Mouse (Mus musculus): ENCODE measurements at regions not wholly inside any gene's neighbourhood (a gene's known extent, or its start where the extent isn't known, plus 50 kb on each side); places are given as distances from the start of the nearest gene placed in this dataset.

DNA sequence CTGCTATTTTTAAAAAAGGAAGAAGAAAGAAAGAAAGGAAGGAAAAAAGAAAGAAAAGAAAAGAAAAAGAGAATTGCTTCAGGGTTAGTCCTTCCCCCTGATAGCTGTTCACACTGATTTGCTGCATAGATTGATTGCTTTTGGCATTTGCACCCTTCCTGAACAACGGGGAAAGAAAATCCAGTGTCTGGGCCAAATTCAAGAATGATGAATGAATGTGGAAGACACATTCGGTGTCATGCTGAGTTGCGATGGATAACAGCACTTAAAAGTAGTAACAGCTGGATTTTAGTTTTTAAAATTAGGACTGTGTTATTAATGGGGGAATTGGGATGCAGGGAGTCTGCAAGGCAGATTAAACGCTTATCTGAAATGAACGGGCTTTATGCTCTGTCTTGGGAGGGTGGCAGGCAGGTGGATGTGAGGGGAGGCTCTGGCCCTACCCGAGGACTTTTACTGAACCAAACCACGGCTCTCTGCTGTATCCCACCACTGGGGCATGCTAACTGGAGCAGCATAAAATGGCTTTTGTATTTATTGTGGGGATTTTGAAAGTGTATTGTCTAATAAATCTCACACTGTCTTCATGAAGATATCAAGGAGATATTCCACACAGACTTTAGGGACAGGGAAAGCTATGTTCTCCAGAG, 114.4 kb downstream of the Lca5 start:
- CTCF ChIA-PET = interaction anchor here (0.6 to 0.7 kb wide), 3 partner anchors 44 to 263 kb away, joined by 3 to 10 read pairs (median 3); no protein-coding TSS in a partner anchor

DNA sequence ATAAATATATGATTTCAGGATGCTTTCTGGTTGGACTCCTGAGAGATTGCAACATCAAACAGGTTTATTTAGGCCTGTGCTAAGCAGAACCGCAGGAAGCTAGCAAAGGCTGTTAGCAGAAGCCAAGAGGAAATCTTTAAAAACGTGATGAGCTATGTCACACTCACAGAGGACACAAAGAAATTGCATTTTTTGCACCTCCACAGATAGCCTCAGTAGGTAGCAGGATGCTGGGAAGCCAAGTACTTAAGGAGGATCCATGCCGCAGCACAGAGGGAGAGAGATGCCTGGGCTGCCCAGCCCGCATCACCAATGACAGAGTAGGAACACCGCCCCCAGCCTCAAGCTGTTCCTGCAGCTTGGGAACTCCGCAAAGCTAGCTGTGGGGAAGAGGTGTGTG, 115.0 kb downstream of the Lca5 start:
- CTCF ChIA-PET = no interaction called here

DNA sequence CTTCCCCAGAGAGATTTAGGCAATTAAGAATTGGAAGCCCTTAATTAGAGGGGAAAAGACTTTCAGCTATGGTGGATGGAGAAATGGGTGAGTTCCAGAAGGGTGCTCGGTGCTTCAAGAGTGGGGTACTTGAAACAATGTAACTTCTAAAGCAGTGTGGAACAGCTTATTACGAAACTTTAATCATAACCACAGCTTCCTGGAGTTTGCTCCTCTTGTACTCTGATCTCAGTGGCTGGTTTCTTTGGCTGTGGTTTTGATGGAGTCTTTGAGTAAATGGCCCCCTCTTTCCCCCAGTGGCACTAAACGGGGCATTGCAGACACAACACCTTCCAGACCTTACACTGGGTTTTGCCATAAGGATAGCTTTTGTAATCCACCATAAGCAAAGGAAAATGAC, 116.6 kb downstream of the Lca5 start:
- CTCF ChIA-PET = no interaction called here

DNA sequence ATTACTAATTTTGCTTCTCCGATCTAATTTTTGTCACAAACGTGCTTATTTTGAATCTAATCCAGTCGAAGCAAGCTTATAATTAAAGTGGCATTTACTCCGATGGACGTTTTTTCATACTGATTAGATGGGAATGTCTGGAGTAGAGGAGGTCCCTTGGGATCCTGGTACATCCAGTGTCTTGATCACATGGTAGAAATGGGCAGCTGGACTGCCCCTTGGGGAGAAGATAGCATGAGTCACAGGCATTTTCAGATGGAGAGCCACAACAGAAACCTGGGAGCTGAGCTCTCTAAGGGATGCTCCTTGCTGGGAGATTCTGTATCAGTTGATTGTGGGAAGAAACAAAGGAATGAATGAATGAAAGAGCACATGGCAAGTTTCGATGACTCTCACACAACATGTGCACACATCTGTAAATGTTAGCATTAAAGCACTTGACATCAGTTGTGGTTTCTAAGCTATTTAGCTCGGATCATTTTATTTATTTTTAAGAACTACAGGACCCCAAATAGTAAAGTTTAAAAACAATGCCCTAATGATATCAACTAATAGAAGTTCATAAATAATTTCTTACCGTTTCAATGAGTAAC, 117.8 kb downstream of the Lca5 start:
- CTCF ChIA-PET = no interaction called here

DNA sequence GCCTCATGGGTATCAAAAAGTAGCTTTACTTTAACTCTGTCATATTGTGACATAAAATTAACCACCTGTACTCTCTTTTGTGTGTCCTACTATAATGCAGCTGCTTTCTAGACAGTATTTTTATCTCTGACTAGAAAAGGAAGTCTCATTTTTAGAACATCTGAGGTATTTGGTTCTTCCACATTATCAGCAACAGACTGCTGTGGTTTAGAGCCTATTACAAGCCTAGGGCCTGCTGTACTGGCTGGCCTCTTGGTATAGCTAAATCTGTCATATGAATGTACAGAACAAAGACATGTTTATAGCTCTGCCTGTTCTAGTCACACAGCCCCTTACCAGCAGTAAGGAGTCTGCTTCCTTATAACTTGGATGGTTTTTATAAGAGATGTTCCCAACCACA, 119.1 kb downstream of the Lca5 start:
- CTCF ChIA-PET = no interaction called here

DNA sequence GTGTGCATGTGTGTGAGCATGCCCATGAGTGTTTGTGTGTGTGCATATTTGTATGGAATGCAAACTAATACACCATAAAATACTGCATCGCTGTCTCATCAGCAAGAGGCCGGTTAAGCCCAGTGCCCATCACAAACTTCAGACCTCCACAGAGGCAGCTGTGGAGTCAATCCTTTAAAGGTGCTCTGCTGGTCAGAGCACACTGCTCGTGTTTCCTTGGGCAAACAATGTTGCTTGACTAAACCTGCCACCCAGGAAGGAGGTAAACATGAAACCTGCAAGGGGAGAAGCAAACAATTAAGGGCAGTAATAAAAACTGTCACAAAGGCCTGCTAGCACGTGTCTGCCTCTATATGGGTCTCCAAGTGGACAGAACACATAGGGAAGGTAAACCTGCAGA, 120.1 kb downstream of the Lca5 start:
- CTCF ChIA-PET = no interaction called here

DNA sequence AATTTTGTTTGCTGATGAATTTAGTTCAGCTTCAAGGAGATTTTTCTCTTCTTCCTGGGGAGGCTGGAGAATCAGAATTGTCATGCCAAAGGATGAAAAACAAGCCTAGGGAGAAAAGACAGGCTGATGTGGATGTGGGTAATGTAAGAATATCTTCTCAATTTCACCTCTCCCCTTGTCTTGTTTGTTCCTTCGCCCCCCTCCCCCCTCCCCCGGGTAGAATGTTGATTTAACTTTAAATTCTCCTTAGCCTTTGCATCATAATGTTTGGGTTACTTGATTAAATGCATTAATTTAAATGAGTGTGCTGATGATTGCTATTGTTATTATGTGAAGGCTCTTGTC, 124.1 kb downstream of the Lca5 start:
- CTCF ChIA-PET = no interaction called here

DNA sequence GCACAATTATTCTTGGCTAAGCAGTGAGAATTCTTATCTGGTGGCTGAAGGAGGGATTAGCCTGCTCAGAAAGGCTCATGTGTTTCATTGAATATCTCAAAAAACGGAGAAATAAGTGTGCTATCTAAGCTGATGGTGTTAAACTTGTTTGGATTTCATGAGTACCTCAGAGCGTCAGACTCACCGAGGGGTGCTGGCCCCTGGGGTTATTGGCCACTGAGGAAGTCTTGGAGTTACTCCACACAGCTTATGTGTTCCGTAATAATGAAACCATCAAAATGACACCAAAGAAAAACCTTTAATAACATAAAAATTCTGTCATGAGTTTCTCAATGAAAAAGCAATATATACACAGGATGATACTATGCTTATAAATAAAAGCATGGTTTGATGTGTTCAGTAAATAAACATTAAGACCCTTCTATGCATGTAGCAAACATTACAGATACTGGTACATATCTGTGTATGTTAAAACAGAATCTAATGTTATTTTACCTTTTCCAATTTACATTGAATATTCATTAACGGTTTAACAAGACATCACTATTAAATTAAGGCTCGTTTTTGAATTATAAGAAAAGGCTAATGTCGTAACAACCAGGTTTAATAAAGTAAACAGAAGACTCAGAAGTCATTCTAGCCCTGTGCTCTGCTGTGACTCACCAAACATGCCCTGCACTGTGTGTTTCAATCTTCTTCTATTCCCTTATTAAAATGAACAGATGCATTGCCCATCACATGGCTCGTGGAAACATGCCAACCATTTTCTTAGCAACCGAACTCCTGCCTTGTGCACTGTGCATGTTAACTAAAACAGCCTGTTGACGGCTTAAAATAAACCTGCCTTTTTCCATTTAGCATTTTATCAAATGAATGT, 124.7 kb downstream of the Lca5 start:
- CTCF ChIA-PET = no interaction called here

DNA sequence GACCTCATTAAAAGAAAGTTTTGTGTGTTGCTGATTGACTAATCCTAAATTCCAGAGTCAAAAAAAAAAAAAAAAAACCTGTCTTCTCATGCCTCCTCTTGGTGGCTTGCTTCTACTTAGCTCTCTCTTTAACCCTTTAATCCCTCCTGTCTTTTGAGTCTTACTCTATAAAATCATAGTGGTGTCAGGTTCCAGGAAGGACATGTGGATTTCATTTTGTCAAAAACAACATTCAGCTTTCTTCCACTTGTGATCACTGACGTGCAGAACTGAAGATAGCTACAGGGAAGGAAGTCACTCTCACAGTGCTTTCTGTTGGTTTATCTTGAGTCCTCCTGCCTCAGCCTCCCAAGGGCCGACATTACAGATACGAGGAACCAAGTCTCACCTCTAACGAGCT, 132.2 kb downstream of the Lca5 start:
- CTCF ChIA-PET = interaction anchor here (0.6 kb wide), 1 partner anchor 774 kb away, joined by 5 read pairs; no protein-coding TSS in a partner anchor

DNA sequence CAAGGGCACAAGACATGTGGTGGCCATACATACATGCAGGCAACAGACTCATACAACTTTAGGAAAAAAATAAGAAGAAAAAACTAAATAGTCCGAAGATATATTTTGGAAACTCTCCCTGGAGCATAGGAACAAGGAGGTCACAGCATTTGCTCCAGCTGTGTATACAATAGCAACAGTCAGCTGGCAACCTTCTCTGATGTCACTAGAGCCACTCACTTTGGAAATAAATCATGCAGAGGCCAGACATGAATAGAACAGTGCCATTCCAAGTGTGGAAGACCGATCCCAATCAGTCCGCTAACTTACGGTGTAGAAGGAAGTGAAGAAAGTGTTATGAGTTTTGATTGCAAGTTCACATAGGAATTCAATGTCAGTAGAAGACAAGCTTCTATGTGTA, 132.8 kb downstream of the Lca5 start:
- CTCF ChIA-PET = no interaction called here

DNA sequence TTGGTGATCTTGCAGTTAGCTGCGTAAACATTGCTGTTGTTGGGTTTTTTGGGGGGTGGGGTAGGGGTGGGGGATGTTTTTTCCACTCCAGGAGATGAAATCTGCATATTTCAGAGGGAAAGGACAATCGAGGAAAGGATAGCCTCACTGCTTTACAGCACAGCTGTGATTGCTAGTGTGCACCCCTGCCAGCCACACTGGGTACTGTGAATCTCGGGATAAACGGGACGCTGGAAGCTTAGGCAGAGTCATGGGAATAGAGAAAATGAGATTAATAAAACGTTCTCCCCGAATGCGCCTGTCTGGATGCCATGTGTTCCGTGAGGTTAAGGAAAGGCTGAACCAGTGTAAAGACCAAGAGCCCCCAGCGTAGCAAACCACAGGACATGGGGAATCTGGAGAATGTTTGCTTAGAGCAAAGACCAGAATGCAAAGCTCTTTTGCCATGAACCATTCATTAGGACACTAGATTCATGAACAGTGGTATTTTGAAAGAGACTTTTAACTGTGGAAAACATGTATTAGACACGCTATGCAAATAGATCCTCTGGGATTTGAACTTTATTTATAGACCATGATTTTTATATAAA, 133.5 kb downstream of the Lca5 start:
- CTCF ChIA-PET = interaction anchor here (0.6 kb wide), 1 partner anchor 42 kb away, joined by 3 read pairs; no protein-coding TSS in a partner anchor

DNA sequence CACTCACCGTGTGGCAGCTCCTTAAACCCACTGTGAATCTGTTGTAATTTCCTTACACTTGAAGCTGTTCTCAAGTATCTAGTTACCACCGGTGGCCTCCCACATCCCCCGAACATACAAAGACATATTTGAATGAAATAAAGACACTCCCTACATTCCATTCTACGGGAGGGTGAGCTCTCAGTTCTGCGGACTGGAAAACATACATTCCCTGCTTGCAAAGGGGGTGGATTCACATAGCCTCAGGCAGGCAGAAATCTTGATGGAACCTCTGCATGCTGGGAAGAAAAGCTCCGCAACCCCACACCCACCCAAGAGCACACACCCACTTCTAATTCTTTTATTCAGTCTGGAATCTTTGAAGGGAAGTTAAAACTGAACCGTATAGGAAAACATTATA, 136.0 kb downstream of the Lca5 start:
- CTCF ChIA-PET = no interaction called here

DNA sequence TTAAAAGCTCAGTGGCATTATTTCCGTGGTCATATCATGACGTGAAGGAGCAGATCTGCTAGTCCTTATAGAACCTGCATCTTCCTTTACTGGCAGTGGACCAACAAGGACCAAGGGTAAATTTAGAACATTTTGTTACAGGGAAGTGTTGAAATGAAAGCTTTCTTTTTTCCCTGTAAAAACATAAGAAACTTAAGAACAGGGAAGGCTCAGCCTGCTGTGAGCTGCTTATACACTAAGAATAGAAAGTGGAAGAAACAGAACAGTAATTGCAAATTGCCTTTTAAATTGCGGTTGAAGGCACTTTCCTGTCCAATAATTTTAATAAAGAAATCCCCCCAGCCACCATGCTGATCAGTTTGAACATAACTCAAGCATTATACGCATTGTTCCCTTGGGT, 140.4 kb downstream of the Lca5 start:
- CTCF ChIA-PET = no interaction called here

DNA sequence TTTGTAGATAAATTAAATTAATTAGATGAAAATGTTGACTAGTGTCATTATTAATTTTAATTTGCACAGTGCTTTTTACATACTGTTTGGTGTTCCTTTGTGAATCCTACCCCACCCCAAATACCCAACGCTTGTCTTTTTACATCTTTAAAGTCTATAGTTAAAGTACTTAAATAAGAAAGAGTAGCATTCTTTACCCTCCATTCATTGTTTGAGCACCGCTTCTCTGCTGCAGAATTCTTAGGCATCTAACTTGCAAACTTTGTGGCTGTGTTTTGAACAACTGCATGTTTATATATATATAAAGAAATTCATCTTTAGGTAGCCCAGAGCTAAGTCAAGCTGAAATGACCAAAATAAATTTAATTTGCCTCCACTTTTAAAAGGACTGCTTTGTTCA, 140.9 kb downstream of the Lca5 start:
- CTCF ChIA-PET = no interaction called here

DNA sequence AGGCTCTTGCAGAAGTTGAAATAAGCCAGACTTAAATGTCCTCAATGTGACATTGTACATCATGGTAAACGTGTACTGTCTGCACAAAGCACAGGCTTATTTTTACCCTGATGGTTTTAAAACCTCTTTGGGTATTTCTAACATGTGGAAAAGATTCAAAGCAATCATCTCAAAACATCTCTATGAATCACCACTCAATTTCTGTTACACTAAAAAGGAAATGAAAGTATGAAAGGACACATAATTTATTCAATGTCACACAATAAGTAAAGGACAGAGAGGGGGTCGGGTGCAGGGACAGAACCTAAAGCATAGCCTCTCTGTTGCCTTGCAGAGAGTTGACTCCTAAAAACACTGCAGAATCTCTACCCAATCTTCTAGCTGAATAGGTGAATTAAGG, 141.3 kb downstream of the Lca5 start:
- CTCF ChIA-PET = no interaction called here

DNA sequence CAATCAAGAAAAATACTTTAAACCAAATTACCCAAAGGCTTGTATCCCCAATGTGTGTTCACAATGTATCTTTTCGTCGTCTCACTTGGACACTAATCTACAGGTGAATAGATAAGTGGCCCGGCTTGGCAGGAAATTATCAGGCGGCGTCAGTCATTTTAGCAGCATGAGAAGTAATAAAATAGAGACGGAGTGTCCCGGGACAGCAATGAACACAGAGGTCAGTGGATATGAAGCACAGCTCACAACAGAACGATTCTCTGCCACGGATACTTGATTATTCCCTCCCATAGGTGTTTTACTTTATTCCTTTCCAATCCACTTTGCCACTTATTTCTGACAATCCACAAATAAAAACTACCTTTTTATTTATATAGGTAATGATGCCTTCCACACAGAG, 145.5 kb downstream of the Lca5 start:
- CTCF ChIA-PET = interaction anchor here (0.6 kb wide), 1 partner anchor 45 kb away, joined by 3 read pairs; no protein-coding TSS in a partner anchor

DNA sequence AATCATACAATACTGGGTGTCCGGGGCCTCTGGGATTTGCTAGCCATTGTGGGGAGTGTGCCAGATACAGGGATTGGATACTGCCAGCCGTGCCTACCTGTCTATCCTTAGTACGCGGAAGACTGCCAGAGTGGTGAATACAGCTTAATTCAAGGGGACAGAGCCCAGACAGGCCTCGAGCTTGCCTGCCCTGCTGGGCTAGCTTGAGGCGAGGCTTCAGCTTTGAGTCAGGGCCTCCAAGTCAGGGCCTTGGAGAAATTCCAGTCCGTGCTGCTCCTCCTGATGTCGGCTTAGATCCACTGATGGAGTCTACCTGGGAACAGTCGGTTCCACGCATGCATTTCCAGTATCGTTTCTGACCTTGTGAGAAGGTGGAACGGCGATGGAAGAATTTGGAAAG, 146.5 kb downstream of the Lca5 start:
- CTCF ChIA-PET = no interaction called here

DNA sequence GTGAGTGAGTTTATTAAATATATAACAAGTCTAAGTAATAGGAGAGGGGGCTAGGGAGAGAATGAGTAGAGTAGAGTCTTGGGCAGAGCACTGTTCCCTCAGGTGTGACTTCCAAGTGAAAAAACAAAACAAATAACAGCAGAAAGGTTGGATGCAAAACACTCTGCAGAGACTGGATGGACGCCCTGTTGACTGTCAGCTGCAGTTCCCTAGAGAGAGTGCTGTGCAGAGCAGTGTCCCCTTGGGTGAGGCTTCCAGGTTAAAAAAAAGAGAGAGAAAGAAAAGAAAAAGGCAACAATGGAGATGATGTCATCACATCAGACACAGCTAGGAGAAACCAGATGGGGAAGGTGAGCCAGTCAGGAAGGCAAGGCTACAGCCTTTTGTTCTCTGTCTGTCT, 137.6 kb upstream of the Hmgn3 start:
- CTCF ChIA-PET = no interaction called here

DNA sequence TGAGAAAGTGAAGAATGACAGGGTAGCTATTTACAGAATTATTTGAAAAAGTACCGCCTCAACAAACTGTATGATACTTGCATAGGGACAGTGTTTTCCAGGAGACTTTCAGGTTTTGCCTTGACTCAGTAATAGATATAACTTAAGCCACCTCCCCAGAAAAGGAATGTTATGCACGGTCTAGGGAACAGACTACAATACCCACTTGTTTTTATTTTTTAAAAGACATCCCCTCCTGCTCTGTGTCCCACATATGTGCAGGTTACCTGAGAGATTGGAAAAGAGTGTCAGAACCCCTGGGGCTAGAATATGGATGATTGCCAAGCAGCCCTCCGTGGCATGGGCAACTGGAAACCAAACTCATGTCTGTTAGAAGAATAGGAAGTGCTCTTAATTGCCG, 137.2 kb upstream of the Hmgn3 start:
- CTCF ChIA-PET = no interaction called here

DNA sequence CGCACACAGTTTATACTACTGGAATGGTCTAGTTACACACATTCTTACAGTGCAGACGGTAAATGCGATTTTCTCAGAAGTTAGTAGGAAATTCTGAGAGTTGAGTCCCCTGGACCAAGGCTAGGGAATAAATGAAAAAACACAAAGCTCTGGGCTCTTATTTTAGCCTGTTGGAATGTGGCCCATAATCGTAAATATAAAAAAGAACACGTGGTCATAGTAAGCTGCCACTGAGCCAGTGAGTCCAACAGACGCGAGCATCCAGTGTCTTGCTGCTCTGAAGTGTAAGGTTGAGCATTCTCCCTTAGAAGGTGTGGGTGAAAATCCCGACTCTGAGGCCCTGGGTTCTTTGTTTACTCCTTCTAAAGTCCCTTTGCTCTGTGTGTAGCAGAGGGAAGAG, 136.8 kb upstream of the Hmgn3 start:
- CTCF ChIA-PET = no interaction called here

DNA sequence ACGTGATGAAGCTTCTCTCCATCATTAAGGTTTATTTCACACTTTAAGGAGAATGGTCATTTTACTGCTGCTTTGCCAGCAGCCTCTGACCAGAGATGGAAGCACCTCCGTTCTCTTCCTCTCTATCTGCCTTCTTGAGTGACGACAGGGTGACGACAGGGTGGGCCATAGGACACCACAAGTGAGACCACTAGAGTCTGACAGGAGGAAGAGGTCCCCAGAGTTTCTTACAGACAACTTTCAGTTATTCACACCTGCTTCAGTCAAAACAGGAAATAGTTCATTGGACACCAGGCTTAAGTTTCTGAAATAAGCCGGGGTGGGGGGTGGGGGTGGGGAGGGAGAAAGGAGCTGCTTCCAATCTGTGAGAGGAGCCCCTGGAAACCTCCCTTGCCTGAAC, 131.3 kb upstream of the Hmgn3 start:
- CTCF ChIA-PET = interaction anchor here (0.6 kb wide), 1 partner anchor 21 kb away, joined by 3 read pairs; no protein-coding TSS in a partner anchor

DNA sequence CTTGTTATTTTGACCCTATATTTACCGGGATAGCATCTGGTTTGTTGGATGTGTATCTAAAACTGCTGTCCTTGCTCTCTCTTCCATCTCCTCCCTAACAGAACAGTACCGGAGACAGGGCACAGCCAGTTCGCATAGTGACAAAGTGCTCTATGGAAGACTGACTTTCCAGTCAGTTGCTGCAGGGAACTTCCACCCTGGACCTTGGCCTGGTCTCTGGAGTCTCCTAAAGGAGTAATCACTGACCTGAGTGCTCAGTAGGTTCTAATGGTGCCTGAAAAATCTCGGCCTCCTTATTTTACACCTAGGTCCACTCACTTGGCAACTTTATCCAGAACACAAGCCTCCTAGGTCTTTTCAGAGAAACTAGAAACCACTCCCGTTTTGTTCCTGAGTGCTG, 130.9 kb upstream of the Hmgn3 start:
- CTCF ChIA-PET = interaction anchor here (0.7 kb wide), 1 partner anchor 318 kb away, joined by 3 read pairs; no protein-coding TSS in a partner anchor

DNA sequence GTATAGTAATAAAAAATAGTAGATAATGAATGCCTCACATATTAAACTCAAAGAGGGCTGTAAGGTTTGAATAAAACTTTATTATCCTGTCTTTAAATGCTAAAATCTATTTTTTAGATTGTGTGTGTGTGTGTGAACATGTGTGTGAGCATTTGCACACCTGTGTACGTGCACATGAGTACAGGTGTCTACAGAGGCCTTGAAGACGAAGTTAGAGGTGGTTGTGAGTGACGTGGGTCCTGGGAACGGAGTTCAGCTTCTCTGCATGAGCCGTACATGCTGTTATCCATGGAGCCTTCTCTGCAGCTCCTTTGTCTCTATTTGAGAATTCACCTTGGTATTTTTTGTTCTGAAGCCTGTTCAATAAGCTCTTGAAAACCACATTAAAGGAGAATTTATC, 129.8 kb upstream of the Hmgn3 start:
- CTCF ChIA-PET = interaction anchor here (0.7 kb wide), 1 partner anchor 15 kb away, joined by 3 read pairs; no protein-coding TSS in a partner anchor
